Mouse (Mus musculus): ENCODE data around the gene Lgalsl. TPM values are rescaled to one million over a fixed set of nuclear protein-coding genes. Genes with fewer than 3 reads are reported as not detected.

Gene Lgalsl
- polyA plus RNA-seq, 1 experiment, result 13.3 TPM

DNA sequence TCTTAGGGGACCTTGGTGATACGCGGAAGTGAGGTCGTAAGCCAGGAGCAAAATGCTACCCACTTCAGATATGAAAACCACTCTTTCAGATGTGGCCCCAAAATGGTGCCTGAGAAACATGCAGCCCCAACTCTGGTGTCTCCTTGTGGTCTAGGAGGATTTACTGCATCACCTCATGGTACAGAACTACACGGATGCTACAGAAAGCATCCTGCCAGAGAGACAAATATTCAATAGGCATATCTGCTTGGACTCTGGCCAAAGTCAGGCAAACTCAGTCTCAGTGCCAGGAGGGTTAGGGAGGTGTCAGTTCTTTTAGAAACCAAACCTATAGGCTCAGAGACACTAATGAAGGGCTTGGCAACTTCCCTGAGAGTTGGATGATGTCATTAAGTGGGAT is 26.4 kb downstream of the Lgalsl start:
- Histone ChIP-seq H3K27ac (replicated peaks; ENCODE audit: low read depth, low read length) (no peak overlapping the region), H3K4me1 (ENCODE audit: control insufficient read depth, insufficient read depth, insufficient read length, low read length) (no peaks in the 10 kb centered on the region), H3K4me3 (ENCODE audit: insufficient read depth, low read depth, low read length) (no peak overlapping the region)

DNA sequence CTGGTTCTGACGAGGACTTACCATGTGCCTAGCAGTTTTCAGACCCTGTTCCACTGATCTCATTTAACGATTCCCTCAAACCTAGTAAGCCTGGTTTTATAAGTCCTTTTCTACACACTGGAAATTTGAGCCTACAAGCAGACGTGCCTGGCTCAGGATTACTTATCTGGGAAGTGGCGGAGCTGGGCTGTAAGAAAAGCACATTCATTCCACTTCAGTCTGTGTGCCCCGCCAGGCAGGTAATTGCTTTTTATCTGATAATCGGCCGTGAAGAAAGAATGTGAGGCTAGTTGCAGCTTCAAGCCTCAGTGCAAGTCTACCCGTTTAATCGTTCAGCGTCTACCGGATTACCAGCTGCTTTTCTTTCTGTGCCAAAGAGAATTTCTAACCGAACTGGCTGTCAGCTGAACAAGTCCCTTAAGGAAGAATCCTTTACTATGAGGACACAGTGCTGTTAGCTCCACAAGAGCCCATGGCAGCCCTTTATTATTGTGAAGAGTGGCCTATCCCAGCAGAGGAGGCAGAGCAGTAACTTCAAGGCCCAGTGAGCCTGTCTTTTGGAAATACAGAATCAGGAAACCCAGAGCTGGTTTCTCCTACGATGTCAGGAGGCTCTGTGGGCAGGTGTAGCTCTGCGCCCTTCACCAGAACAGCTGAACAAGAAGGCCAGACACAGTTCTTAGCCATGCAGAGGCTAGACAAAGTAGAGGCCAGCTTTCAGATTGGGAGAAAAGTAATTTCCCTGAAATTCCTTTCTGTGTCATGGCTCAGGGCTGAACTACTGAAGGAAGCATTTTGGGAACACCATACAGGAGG is 30.4 kb downstream of the Lgalsl start:
- no peak overlapping the region for H3K27ac ChIP-seq (replicated peaks; ENCODE audit: low read depth, low read length)
- H3K4me1 ChIP-seq (ENCODE audit: control insufficient read depth, insufficient read depth, insufficient read length, low read length), result no peaks in the 10 kb centered on the region
- H3K4me3 ChIP-seq (ENCODE audit: insufficient read depth, low read depth, low read length), result no peak overlapping the region

DNA sequence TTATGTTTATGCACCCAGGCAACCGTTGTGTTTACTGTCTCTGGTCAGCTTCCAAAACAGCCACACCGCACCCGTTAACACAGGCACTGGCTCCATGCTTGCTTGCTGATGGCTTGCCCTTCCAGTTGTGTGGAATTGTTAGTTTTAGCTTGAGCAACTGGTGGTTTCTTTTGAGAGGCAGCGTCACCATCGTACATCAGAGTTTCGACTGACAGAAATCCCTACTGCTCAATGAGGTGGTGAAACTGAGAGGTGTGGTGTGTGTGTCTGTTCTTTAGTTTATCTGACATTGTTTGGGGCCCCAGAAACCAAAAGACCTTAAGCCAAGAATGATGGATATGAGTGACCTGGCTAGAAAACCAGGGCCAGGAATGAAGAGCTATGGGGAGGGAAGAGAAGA is 33.0 kb downstream of the Lgalsl start:
- Histone ChIP-seq H3K4me1 (ENCODE audit: control insufficient read depth, insufficient read depth, insufficient read length, low read length) (no peaks in the 10 kb centered on the region), H3K27ac (replicated peaks; ENCODE audit: low read depth, low read length) (no peak overlapping the region), H3K4me3 (ENCODE audit: insufficient read depth, low read depth, low read length) (no peak overlapping the region)

DNA sequence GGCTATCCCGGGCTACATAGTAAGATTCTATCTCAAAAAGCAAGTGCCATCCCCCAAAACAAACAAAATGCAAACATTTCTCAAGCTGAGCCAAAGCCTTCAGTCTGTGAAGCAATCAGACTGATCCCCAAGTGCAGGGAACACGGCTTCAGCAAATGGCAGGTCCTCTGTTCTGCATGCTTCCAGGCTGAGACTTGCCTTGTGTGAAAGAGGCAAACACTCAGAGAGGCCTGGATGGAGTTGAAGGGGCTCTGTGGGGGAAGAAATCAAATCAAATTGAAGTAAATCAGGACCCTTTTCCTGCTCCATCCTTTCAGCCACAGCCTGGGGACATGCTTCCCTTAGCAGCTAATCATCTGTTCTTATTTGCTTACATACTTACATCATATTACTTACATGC is 35.4 kb downstream of the Lgalsl start:
- H3K4me3 ChIP-seq (ENCODE audit: insufficient read depth, low read depth, low read length), result no peak overlapping the region
- no peak overlapping the region for H3K27ac ChIP-seq (replicated peaks; ENCODE audit: low read depth, low read length)
- H3K4me1 ChIP-seq (ENCODE audit: control insufficient read depth, insufficient read depth, insufficient read length, low read length), result no peaks in the 10 kb centered on the region

DNA sequence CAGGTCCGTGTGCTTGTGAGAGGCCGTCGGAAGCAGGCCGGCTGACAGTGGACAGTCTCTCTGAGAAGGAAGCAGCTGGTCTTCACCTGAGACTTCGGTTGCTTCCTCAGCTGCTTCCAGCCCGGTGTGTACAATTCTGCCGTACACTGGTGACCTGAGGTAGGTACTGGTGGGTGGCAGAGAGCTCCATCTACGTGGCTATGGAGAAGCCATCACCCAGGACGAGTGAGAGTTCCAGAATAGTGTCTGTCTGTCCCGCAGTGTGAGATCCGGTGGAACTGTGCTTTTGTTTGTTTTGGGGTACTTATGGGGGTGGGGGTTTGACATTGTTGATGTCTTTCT is 36.0 kb downstream of the Lgalsl start:
- Histone ChIP-seq H3K4me1 (ENCODE audit: control insufficient read depth, insufficient read depth, insufficient read length, low read length) (no peaks in the 10 kb centered on the region), H3K4me3 (ENCODE audit: insufficient read depth, low read depth, low read length) (no peak overlapping the region)

DNA sequence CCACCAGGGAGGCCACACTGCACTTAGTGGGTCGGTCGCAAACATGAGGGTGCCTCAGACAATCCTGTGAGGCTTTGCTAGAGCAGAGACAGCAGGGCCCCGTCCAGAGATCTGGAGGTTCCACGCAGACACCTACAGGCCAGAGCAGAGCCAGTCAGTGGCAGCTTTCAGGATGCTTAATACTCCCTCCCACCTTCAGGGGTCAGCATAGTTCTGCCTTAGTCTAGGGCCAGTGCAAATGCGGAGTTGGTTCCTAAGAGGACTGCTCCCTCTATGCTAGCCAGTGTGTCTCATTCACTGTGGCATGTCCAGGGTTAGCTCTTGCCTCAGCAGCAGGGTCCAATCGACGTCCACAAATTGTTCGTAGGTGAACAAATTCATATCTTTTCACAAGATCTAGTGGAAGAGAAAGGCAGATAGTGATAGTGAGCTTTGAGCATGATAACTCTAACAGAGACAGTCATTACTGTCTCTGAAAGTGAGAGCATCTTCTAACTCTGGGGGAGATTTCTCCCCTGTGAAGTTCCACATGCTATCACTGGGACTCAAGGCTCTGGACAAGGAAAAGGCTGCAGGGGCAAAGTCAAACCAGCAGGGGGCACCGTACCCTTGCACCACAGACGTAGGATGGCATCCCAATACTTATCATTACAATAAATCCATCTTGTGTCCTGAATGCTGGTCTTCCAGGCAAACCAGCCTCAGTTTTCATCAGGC is 36.5 kb downstream of the Lgalsl start:
- Histone ChIP-seq H3K27ac (replicated peaks; ENCODE audit: low read depth, low read length) (no peak overlapping the region), H3K4me3 (ENCODE audit: insufficient read depth, low read depth, low read length) (no peak overlapping the region), H3K4me1 (ENCODE audit: control insufficient read depth, insufficient read depth, insufficient read length, low read length) (no peaks in the 10 kb centered on the region)

More for the DNA sequence above, 36.0 kb downstream of the Lgalsl start:
- no peak overlapping the region for H3K27ac ChIP-seq (replicated peaks; ENCODE audit: low read depth, low read length)

DNA sequence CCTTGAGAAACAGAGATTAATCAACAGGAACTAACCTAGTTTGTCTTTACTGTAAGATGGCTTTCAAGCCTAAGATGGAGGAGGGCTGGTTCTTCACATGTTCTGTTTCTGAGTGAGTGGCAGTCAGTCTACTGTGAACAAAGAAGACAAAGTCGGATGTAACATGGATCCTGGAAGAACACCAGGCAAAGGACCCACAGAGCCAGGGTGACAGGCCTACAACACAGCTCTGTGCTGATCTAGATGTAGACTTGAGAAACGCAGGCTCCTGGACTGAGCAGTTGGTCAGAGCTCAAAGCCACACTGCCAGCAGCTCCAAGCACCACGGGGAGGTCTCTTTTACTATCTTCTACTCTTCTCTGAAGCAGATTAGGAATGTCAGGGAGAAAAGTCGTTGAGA is 37.2 kb downstream of the Lgalsl start:
- Histone ChIP-seq H3K4me3 (ENCODE audit: insufficient read depth, low read depth, low read length) (no peak overlapping the region), H3K27ac (replicated peaks; ENCODE audit: low read depth, low read length) (no peak overlapping the region), H3K4me1 (ENCODE audit: control insufficient read depth, insufficient read depth, insufficient read length, low read length) (no peaks in the 10 kb centered on the region)

DNA sequence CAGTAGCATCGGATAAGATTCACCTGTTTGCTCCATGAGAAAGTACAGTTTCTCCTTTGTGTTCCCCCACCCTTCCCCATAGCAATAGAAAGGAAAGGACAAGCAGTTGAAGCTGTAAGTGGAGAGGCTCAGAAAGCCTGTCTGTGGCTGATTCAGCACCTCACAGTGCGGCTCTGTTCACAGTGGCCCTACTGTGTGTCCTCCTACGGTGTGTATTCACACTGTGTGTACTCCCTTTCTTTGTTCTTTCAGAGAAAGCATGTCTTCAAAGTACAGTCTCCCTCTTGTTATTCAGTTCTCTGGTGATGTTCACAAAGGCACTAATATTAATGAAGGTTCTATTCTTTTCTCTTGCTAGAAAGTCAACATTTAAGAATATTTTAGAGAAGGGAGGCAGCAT is 38.2 kb downstream of the Lgalsl start:
- Histone ChIP-seq H3K4me1 (ENCODE audit: control insufficient read depth, insufficient read depth, insufficient read length, low read length) (no peaks in the 10 kb centered on the region), H3K4me3 (ENCODE audit: insufficient read depth, low read depth, low read length) (no peak overlapping the region), H3K27ac (replicated peaks; ENCODE audit: low read depth, low read length) (no peak overlapping the region)

DNA sequence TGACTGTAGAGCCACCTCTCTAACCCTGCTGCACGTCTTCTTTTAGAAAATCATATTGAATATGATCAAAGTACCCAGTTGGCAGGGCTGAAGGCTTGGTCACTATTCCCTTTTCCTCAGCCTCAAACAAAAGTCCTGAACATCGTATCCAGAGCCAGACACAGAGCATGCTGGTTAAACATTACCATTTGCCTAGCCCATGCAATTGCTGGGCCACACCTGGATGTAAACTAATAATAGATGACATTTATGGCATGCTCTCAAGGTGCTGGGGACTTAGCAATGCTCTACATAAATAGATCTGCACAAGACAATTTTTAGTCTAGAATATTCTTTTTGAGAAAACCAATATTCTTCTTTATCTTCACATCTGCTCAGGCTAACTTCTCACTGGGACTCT is 39.5 kb downstream of the Lgalsl start:
- H3K4me1 ChIP-seq (ENCODE audit: control insufficient read depth, insufficient read depth, insufficient read length, low read length), result no peaks in the 10 kb centered on the region
- no peak overlapping the region for H3K27ac ChIP-seq (replicated peaks; ENCODE audit: low read depth, low read length)
- H3K4me3 ChIP-seq (ENCODE audit: insufficient read depth, low read depth, low read length), result no peak overlapping the region

DNA sequence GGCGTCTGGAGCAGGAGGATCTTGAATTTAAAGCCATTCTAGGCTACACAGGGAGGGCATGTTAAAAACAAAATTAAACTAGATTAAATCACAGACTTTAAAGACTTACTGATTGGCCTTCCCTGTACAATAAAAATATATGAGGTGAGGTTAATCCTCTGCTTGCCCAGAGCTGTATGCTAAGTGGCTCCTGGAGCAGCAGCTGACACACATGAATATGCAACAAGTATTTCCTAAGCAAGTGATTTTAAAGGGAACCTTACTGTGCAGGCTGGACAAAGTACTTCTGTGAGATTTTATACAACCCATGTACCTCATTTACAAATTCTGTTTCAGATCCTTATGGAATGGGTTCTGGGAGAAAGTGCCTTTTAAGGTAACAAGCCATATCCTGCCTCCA is 41.8 kb downstream of the Lgalsl start:
- Histone ChIP-seq H3K4me3 (ENCODE audit: insufficient read depth, low read depth, low read length) (no peak overlapping the region), H3K4me1 (ENCODE audit: control insufficient read depth, insufficient read depth, insufficient read length, low read length) (no peaks in the 10 kb centered on the region), H3K27ac (replicated peaks; ENCODE audit: low read depth, low read length) (no peak overlapping the region)

DNA sequence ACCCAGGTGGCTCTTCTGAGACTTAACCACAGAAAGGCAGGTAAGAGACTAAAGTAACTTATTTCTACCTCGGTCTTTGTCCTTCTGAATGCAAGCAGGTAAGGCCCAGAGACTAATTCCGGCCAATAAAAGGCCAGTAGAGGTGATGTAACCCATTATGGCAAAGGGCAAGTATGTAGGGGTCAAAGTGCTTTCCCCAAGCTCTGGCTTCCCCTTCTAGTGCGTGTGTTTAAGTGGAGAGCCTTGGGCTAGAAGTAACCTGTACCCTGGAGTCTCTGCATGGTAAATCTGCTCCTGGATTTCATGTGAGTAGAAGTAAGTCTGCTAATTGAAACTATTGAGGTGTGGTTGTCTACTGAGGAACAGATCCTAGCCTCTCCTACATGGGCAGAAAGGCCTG is 42.8 kb downstream of the Lgalsl start:
- H3K4me1 ChIP-seq (ENCODE audit: control insufficient read depth, insufficient read depth, insufficient read length, low read length), result no peaks in the 10 kb centered on the region
- H3K27ac ChIP-seq (replicated peaks; ENCODE audit: low read depth, low read length), result no peak overlapping the region
- no peak overlapping the region for H3K4me3 ChIP-seq (ENCODE audit: insufficient read depth, low read depth, low read length)

DNA sequence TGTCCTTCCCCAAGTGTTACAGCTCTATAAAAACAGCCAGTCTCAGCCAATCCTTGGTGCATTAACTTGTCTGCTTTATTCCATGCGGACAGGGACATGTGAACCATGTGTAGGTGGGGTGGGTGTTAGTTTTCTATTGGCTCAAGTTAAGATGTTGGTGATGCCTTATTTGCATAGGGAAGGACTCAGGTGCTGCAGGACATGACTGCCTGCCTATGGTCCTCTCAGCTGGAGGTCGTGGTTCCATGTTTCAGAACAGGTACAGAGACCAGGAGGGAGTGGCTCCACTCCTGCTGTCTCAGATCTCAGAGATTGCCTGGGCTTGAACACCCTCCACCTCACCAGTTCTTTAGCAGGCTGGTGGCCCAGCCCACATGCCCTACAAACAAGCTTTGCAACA is 44.7 kb downstream of the Lgalsl start:
- no peak overlapping the region for H3K4me3 ChIP-seq (ENCODE audit: insufficient read depth, low read depth, low read length)
- H3K4me1 ChIP-seq (ENCODE audit: control insufficient read depth, insufficient read depth, insufficient read length, low read length), result no peaks in the 10 kb centered on the region

DNA sequence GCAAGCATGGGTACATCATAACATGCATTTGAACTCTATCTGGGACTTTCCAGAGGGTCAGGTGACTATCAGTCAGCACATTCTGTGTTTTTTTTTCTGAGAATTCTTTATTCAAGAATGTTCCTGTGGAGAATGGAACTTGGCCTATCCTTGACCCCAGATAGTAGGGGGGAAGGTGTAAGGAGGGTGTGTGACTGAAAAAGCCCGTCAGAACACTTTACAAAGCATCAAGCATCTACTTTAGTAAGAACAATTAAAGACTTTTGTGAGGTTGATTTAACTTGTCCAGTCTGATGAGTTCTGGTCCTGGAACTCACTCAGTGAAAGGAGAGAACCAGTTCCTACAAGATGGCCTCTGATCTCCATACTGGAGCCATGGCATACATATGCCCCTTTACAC is 45.7 kb downstream of the Lgalsl start:
- H3K4me1 ChIP-seq (ENCODE audit: control insufficient read depth, insufficient read depth, insufficient read length, low read length), result no peaks in the 10 kb centered on the region
- H3K27ac ChIP-seq (replicated peaks; ENCODE audit: low read depth, low read length), result no peak overlapping the region
- no peak overlapping the region for H3K4me3 ChIP-seq (ENCODE audit: insufficient read depth, low read depth, low read length)

More for the DNA sequence above, 44.7 kb downstream of the Lgalsl start:
- no peak overlapping the region for H3K27ac ChIP-seq (replicated peaks; ENCODE audit: low read depth, low read length)

DNA sequence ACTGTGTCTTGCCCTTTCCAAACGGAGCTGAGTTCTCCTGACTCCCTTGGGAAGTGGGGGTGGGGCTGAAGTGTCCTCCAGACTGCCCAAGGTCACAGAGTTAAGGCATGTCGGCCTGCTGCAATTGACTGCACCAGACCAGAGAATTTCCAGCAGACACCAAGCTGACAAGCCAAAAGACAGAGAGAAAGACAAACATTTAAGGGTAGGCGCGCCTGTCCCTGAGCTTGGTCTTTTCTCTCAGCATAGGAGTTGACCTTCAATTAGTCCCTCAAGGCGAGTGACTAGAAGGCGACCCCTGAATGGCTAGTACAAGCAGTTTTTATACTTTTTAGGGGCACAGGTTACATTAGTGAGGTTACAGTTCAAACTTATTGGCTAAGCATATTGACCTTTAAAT is 46.1 kb downstream of the Lgalsl start:
- Histone ChIP-seq H3K27ac (replicated peaks; ENCODE audit: low read depth, low read length) (no peak overlapping the region), H3K4me1 (ENCODE audit: control insufficient read depth, insufficient read depth, insufficient read length, low read length) (no peaks in the 10 kb centered on the region), H3K4me3 (ENCODE audit: insufficient read depth, low read depth, low read length) (no peak overlapping the region)

DNA sequence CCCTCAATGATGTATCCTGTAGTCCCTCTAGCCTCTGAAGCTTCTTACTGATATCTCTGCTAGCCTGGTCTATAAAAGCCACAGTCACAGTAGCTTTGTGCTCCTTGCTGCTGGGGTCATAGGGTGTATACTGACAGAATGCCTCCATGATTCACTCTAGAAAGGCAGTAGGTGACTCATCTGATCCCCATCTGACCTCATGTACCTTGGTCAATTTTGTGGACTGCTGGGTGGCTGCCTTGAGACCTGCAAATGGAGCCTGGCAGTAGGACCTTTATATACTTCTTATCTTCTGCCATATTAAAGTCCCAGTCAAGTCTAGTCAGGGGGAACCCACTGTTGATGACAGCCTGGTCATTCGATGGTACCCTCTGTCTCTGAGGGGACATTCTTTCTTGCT is 47.4 kb downstream of the Lgalsl start:
- no peaks in the 10 kb centered on the region for H3K4me1 ChIP-seq (ENCODE audit: control insufficient read depth, insufficient read depth, insufficient read length, low read length)
- H3K27ac ChIP-seq (replicated peaks; ENCODE audit: low read depth, low read length), result no peak overlapping the region
- H3K4me3 ChIP-seq (ENCODE audit: insufficient read depth, low read depth, low read length), result no peak overlapping the region

DNA sequence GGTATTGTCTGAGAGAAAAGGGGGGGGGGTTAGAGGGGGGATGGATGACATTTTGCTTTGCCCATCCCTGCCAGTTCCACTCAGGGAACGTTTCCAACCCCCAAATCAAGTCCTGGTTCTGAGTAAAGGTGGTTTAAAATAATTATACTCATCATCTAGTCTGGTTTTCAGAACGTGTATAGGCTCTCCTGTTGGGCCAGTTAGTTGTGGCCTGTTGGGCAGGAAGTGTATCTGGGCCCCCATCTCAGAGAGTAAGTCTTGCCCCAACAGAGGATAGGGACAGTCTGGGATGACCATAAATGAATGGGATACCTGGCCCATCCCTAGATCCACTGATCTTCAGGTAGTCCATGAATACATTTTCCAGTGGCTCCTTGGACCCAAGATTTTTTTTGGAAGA is 48.2 kb downstream of the Lgalsl start:
- no peak overlapping the region for H3K4me3 ChIP-seq (ENCODE audit: insufficient read depth, low read depth, low read length)
- H3K4me1 ChIP-seq (ENCODE audit: control insufficient read depth, insufficient read depth, insufficient read length, low read length), result no peaks in the 10 kb centered on the region
- H3K27ac ChIP-seq (replicated peaks; ENCODE audit: low read depth, low read length), result no peak overlapping the region
